Mouse (Mus musculus) limb, embryonic 13.5 days (tissue): ENCODE measurements around the gene 3110082I17Rik. TPM values are rescaled to one million over a fixed set of nuclear protein-coding genes. Genes with fewer than 3 reads are reported as not detected.
A peak's percentile ranks its signal among the peaks of the same experiment; 100 is the strongest.

ENCODE experiments used
- ATAC-seq: fragments of 200-750 bp; cut with Nextera tagmentation; 2 replicates; pipeline ENCODE4 v1.8.0; 2017; ENCODE audit warnings: low read depth, moderate number of reproducible peaks, moderate TSS enrichment; ENCODE audit not compliant: low FRiP score
- H3K27ac ChIP-seq: fragments of 300-500 bp; sonication (generic); 2 replicates; pipeline ENCODE4 v1.5.1; 2015; ENCODE audit warnings: inconsistent platforms, mild to moderate bottlenecking, moderate library complexity
- H3K27me3 ChIP-seq: fragments of 300-500 bp; sonication (generic); 2 replicates; pipeline ENCODE4 v1.6.1; 2015; ENCODE audit warnings: mild to moderate bottlenecking, inconsistent platforms
- H3K36me3 ChIP-seq: fragments of 300-500 bp; sonication (generic); 2 replicates; pipeline ENCODE4 v1.6.1; 2015; ENCODE audit warnings: inconsistent platforms, mild to moderate bottlenecking, moderate library complexity
- H3K4me1 ChIP-seq: fragments of 300-500 bp; sonication (generic); 2 replicates; pipeline ENCODE4 v1.6.1; 2015; ENCODE audit warnings: inconsistent platforms
- H3K4me2 ChIP-seq: fragments of 300-500 bp; sonication (generic); replicated peaks from 2 replicates; pipeline ENCODE4 v1.6.1; 2015; ENCODE audit warnings: inconsistent platforms, mild to moderate bottlenecking, moderate library complexity
- H3K4me3 ChIP-seq: fragments of 300-500 bp; sonication (generic); 2 replicates; pipeline ENCODE4 v1.5.1; 2015; ENCODE audit warnings: moderate library complexity, mild to moderate bottlenecking, inconsistent platforms
- H3K9ac ChIP-seq: fragments of 300-500 bp; sonication (generic); 2 replicates; pipeline ENCODE4 v1.6.1; 2015; ENCODE audit warnings: mild to moderate bottlenecking, inconsistent platforms
- H3K9me3 ChIP-seq: fragments of 300-500 bp; sonication (generic); 2 replicates; pipeline ENCODE4 v1.6.1; 2016; ENCODE audit warnings: inconsistent platforms
- WGBS: fragments of 180-500 bp; shearing (Covaris S2); methylation state at CpG from one replicate; pipeline ENCODE4 v1.1.7; 2015; 5-methylcytosine and 5-hydroxymethylcytosine counted together
- polyA plus RNA-seq: library from polyadenylated mRNA; unstranded; fragments of >200 nt; fragmentation: Nextera tagmentation; extraction: Ambion mirVana; gene quantifications from 2 replicates; pipeline ENCODE4 v1.2.1, GENCODE M21; 2015

The 3110082I17Rik gene
- 32.6 and 33.1 TPM in 2 replicates for polyA plus RNA-seq

DNA sequence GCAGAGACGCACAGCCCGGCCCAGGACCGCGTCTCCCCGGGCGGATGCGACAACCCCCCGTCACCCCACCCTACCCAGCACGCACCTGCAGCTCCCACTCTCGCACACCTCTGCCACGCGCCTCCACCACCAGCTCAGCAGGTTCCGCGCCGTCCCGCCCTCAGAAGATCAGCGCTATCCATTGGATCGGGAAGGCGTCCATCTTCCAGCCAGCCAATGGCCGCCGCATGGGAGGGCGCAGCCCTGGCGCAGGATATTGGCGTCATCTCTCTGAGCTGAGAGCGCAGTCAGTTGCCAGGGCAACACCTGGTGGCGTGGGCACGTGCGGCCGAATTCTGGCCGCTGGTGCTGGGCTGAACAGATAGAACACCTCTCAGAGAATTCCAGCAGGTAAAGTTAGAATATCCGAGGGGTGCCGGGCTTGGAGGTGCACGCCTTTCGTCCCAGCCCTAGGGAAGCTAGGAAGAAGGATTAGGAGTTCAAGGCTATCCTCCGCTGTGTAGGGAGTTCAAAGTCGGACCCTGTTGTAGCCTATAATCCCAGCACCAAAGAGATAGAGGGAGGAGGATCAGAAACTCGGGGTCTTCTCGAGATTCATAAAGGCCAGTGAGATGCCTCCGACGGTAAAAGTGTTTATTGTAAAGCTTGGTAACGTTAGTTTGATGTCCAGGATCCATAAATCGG lies at the start of gene 3110082I17Rik:
TSS of gene 3110082I17Rik (minus strand) at position 144 of the 684 bp plus-strand sequence.
- H3K27ac ChIP-seq = no peak within 1 kb of the TSS
- H3K4me2 ChIP-seq = peak within 1 kb of the TSS; percentile 83
- no peaks in the 10 kb centered on the region for H3K27me3 ChIP-seq
- WGBS = 4% methylated on average over 42 of the region's 42 CpGs
- peak within 1 kb of the TSS; percentile 67 for H3K4me3 ChIP-seq
- peak within 1 kb of the TSS; percentile 70 for H3K9ac ChIP-seq
- H3K9me3 ChIP-seq = no peaks in the 10 kb centered on the region
- H3K36me3 ChIP-seq = no peaks in the 10 kb centered on the region
- H3K4me1 ChIP-seq = peaks cover 12% of the 10 kb centered on the region
- ATAC-seq = peak; percentile 99

DNA sequence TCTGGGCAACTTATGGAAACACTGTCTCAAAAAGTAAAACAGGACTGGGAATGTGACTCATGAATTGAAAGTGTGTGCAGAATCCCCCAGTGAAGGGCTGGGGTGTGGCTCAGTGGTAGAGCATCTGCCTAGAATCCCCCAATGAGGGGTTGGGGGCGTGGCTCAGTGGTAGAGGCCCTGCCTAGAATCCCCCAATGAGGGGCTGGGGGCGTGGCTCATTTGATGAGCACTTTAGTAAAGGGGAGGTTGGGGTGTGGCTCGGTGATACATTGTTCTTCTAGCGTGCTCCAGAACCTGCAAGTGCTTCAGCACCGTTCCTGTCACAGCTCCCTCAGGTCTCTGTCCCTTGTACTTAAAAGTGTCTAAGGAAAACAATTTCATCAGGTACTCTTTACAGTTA lies 45.9 kb upstream of the 3110082I17Rik start:
- ATAC-seq = no peak
- no peak overlapping the region for H3K4me3 ChIP-seq
- 18% methylated on average over 5 of the region's 5 CpGs for WGBS
- H3K9me3 ChIP-seq = no peaks in the 10 kb centered on the region
- no peak overlapping the region for H3K9ac ChIP-seq
- no peak overlapping the region for H3K4me2 ChIP-seq
- H3K36me3 ChIP-seq = no peaks in the 10 kb centered on the region
- H3K27me3 ChIP-seq = peaks cover 52% of the 10 kb centered on the region
- H3K27ac ChIP-seq = no peak overlapping the region
- no peaks in the 10 kb centered on the region for H3K4me1 ChIP-seq

DNA sequence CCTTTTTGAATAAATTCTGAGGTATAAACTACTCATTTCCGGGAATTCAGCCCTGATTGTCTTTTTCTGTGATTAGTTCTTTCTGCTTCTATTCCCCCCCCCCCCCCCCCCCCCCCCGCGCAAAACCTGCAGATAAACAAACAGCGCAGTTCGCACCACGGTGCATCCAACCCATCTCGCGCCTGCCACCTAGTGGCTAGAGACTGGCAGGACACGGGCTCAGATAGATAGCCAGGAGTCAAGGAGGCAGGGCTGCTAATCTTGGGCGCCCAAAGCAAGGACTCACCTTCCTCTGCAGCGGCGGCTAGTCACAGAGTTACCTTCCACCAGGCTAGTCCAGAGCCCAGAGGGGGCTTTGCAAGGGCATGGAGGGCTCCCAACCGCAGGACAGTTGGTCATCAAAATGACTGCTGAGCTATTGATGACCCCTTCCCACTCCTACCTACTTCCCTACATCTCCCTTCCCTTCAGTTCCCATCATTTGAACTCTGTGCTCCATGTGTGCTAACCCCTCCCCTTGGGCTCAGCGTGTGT lies 44.8 kb upstream of the 3110082I17Rik start:
- WGBS = 4% methylated on average over 11 of the region's 14 CpGs
- Histone ChIP-seq H3K4me3 (no peak overlapping the region), H3K4me1 (no peaks in the 10 kb centered on the region), H3K9me3 (no peaks in the 10 kb centered on the region), H3K4me2 (no peak overlapping the region), H3K27ac (no peak overlapping the region), H3K36me3 (no peaks in the 10 kb centered on the region), H3K9ac (no peak overlapping the region), H3K27me3 (peaks cover 41% of the 10 kb centered on the region)
- no peak for ATAC-seq

DNA sequence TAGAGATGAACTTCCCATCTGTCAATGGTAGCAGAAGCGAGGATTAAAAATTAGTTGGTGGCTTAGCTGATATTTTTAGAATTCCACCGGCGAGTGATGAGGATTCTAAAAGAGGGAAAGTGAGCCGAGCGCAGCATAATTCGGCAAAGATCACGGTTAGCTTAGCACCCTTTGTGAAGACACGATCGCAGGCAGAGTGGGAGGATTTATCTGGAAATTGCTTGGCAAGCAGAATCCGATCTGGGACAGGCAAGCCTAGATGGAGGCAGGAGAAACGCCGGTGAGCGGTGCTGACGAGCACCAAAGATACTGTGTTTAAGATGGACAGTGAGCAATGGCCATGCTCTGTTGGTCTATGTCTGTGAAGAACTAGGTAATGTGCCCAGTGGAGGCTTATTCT lies 42.0 kb upstream of the 3110082I17Rik start:
- Histone ChIP-seq H3K27me3 (peaks cover 31% of the 10 kb centered on the region), H3K27ac (no peak overlapping the region), H3K9me3 (no peaks in the 10 kb centered on the region), H3K4me1 (no peaks in the 10 kb centered on the region), H3K9ac (no peak overlapping the region), H3K4me2 (no peak overlapping the region), H3K4me3 (no peak overlapping the region), H3K36me3 (no peaks in the 10 kb centered on the region)
- WGBS = 83% methylated on average over 14 of the region's 14 CpGs
- no peak for ATAC-seq

DNA sequence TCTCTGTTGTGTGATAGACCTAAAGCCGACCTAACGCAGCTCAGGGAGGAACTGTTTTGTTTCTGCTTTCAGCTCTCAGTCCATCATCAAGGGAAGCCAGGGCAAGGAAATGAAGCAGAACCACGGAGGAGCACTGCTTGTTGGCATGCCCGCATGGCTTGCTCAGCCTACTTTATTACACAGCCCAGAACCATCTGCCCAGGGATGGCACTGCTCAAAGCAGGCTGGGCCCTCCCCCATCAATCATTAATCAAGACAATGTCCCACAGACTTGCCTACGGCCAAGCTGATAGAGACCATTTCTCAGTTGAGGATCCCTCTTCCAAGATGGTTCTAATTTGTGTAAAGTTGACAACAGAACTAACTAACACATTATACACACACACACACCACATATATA lies 38.5 kb upstream of the 3110082I17Rik start:
- H3K4me1 ChIP-seq = peaks cover 10% of the 10 kb centered on the region
- no peak overlapping the region for H3K4me2 ChIP-seq
- 66% methylated on average over 5 of the region's 5 CpGs for WGBS
- no peak for ATAC-seq
- H3K27ac ChIP-seq = no peak overlapping the region
- H3K4me3 ChIP-seq = no peak overlapping the region
- H3K9ac ChIP-seq = no peak overlapping the region
- no peaks in the 10 kb centered on the region for H3K36me3 ChIP-seq
- H3K9me3 ChIP-seq = no peaks in the 10 kb centered on the region
- H3K27me3 ChIP-seq = peaks cover 22% of the 10 kb centered on the region

DNA sequence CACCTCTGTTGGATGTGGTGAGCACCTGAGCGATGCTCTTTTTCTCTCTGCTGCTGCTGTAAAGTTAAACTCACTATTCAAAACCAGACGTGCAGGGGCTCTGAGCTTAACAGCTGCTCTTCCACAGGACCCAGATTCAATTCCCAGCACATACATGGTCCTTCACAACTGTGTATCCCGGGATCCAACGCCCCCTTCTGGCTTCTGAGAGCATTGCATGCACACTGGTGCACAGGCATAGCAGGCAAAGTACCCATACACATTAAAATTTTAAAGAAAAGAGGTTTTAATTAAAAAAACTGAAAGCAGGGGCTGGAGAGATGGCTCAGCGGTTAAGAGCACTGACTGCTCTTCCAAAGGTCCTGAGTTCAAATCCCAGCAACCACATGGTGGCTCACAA lies 36.6 kb upstream of the 3110082I17Rik start:
- no peak overlapping the region for H3K9ac ChIP-seq
- no peaks in the 10 kb centered on the region for H3K9me3 ChIP-seq
- H3K36me3 ChIP-seq = no peaks in the 10 kb centered on the region
- WGBS = 55% methylated on average over 5 of the region's 5 CpGs
- peaks cover 17% of the 10 kb centered on the region for H3K27me3 ChIP-seq
- no peak overlapping the region for H3K4me2 ChIP-seq
- peaks cover 10% of the 10 kb centered on the region for H3K4me1 ChIP-seq
- no peak overlapping the region for H3K4me3 ChIP-seq
- no peak overlapping the region for H3K27ac ChIP-seq
- no peak for ATAC-seq

DNA sequence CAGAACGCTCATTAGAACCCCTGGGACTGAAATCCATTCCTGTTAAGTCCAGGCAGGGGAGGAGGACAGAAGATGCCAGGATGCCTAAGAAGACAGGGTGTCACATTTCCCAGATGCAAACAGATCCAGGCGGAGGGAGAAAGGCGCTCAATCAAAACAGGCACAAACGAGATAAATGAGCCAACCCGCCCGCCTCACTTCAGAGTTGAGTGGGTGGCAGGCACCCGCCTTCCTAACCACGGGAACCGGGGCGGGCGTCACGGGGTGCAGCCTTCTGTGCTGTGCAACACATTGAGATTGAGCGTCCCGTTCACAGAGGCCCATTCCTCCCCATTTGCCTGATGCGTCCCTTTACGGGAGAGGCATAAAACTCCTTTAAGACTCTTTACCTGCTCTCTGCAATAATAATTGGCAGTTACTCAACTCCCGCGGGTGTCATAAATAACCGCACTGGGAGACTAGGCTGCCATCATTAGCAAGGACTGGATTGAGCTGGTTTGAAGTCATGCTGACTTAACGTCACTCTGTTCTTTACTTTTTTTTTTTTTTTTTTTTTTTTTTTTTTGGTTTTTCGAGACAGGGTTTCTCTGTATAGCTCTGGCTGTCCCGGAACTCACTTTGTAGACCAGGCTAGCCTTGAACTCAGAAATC lies 34.8 kb upstream of the 3110082I17Rik start:
- H3K9ac ChIP-seq = 0 out of 2 replicates have a peak overlapping the region, but pooled peaks have one; percentile 4
- ATAC-seq = peak; percentile 54; the same call in 1 of the 2 replicates

DNA sequence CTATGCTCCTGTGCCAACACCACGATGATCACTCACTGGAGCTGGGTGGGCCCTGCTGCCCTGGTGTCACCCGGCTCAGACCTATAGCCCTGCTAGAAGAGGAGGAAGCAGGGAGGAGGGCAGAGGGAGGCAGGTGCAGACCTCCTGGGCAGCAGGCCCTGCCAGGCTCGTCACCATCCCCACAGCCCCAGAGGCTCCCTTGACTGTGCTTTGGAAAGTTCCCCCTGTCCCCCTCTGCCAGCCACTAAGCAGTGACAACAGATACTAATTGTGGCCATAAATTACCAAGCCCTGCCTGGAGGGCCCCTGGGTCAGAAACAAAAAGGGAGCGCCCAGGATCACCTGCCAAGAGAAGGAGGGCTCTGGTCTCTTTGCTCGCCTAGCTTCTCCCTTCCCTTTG lies 33.4 kb upstream of the 3110082I17Rik start:
- H3K9ac ChIP-seq = no peak overlapping the region
- no peaks in the 10 kb centered on the region for H3K9me3 ChIP-seq
- H3K4me2 ChIP-seq = no peak overlapping the region
- WGBS = 37% methylated on average over 5 of the region's 5 CpGs
- H3K36me3 ChIP-seq = no peaks in the 10 kb centered on the region
- H3K27ac ChIP-seq = no peak overlapping the region
- no peak for ATAC-seq
- H3K4me3 ChIP-seq = no peak overlapping the region
- peaks cover 10% of the 10 kb centered on the region for H3K4me1 ChIP-seq
- peaks cover 21% of the 10 kb centered on the region for H3K27me3 ChIP-seq

More for the DNA sequence above, 34.8 kb upstream of the 3110082I17Rik start:
- Histone ChIP-seq H3K4me2 (peak overlapping the region; percentile 36), H3K4me1 (peaks cover 10% of the 10 kb centered on the region), H3K4me3 (no peak overlapping the region), H3K36me3 (no peaks in the 10 kb centered on the region), H3K27ac (no peak overlapping the region), H3K9me3 (no peaks in the 10 kb centered on the region), H3K27me3 (peaks cover 21% of the 10 kb centered on the region)
- WGBS = 16% methylated on average over 22 of the region's 22 CpGs

DNA sequence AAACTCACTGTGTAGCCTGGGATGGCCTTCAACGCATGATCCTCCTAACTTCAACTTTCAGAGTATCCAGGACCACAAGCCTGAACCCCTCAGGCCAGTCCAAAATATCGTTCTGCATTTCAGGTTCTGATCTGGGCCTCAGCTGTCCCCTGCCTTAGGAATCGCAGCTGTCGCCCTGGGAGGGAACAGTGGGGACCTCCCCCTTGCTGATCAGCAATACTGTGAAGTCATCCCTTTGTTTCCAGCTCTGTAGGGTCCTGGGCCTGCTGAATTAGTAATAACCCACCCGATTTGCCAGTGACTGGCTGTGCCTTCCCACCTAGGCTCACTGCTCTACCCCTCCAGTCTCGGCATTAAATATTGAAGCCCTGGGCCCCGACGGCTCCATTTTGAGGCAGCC lies 31.0 kb upstream of the 3110082I17Rik start:
- H3K9ac ChIP-seq = no peak overlapping the region; the same call in 1 of the 2 replicates
- peaks cover 17% of the 10 kb centered on the region for H3K27me3 ChIP-seq
- no peak; the same call in 1 of the 2 replicates for ATAC-seq
- no peak overlapping the region for H3K27ac ChIP-seq
- peaks cover 10% of the 10 kb centered on the region for H3K4me1 ChIP-seq
- peaks cover 5% of the 10 kb centered on the region; the same call in 1 of the 2 replicates for H3K9me3 ChIP-seq
- WGBS = 63% methylated on average over 8 of the region's 8 CpGs
- H3K4me3 ChIP-seq = no peak overlapping the region
- no peak overlapping the region for H3K4me2 ChIP-seq
- no peaks in the 10 kb centered on the region for H3K36me3 ChIP-seq

DNA sequence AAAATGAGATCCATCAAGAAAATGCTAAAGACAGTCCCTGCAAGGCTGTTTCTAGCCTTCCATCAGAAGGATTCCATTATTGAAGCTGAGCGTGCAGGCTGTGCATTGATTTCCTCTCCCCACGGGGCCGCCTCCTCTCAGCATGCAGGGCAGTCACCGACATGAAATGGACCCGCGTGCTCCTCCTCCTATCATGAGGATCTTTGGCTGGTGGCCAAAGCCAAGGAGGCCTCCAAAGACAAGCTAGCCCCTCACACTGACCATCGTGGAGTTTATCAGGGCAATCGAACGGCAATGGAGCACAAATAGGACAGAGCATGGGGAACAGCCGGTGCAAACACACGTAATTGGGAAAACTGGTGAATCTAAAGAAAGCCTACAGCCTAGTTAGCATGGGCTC lies 29.8 kb upstream of the 3110082I17Rik start:
- ATAC-seq = no peak

DNA sequence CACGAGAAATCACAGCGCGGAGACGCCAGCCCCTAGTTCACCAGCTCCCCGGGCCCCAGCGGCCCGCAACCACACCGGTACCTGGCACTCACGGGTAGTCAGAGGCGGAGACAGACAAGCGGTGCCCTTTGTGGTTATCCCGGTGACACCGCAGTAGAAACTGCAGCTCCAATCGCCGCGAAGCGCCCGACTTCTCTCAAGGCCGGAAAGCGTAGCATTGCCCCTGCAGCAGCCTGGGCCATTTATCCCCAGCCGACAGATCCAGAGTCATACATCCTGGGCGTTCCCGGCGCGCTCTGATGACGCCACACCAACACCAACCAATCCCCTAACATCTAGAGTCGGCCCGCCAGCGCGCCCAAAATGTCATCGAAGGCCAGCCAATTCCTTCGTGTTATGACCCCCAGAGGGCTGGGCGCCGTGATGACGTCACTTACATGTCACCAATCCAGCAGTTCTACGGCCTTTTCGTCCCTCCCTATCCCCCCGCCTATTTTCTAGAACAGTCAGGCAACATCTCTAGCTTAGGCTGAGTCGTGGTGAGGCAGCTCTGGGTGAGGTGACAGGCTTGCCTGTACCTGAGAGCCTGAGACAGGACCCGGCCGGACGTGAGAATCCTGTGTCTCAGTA lies 24.0 kb upstream of the 3110082I17Rik start, which contains the start of gene Zfand2a:
TSS of gene Zfand2a (minus strand) at position 365 of the 630 bp plus-strand sequence.
- H3K4me2 ChIP-seq = peak within 1 kb of the TSS; percentile 93
- under 1% methylated on average over 42 of the region's 42 CpGs for WGBS

More for the DNA sequence above, 29.8 kb upstream of the 3110082I17Rik start:
- Histone ChIP-seq H3K9me3 (peaks cover 7% of the 10 kb centered on the region; the same call in 1 of the 2 replicates), H3K27me3 (peaks cover 17% of the 10 kb centered on the region), H3K9ac (no peak overlapping the region), H3K4me3 (no peak overlapping the region), H3K4me2 (no peak overlapping the region), H3K4me1 (peaks cover 8% of the 10 kb centered on the region), H3K27ac (no peak overlapping the region), H3K36me3 (no peaks in the 10 kb centered on the region)
- WGBS = 89% methylated on average over 11 of the region's 11 CpGs

More for the DNA sequence above, 24.0 kb upstream of the 3110082I17Rik start, which contains the start of gene Zfand2a:
- peaks cover 7% of the 10 kb centered on the region; the same call in 1 of the 2 replicates for H3K9me3 ChIP-seq
- peak within 1 kb of the TSS; percentile 91 for H3K9ac ChIP-seq
- H3K4me3 ChIP-seq = peak within 1 kb of the TSS; percentile 96
- ATAC-seq = peak; percentile 97
- H3K27me3 ChIP-seq = no peaks in the 10 kb centered on the region
- peak within 1 kb of the TSS; percentile 61 for H3K27ac ChIP-seq
- H3K36me3 ChIP-seq = peaks cover 33% of the 10 kb centered on the region
- H3K4me1 ChIP-seq = peaks cover 11% of the 10 kb centered on the region
